8 mouse cellular contexts compared by ENCODE assay signal in genomic region chr12:104699753-104700152, GRCm38 (mm10). TPM values are rescaled to one million over a fixed set of nuclear protein-coding genes. Genes with fewer than 3 reads are reported as not detected.
DNase-seq lines count a peak whose midpoint lies in the region; ATAC-seq and TF ChIP-seq lines count a peak whose summit lies in the region.

No protein-coding gene starts in this region.

- no peak overlapping the region for H3K4me3 ChIP-seq in left cerebral cortex, adult 2 months
- no peak overlapping the region for H3K4me3 ChIP-seq in forebrain, embryonic 13.5 days
- H3K4me3 ChIP-seq in lung, adult 2 months (replicated peaks; ENCODE audit: extremely low read depth, low read depth, low read length): no peak overlapping the region

- DNase-seq in left cerebral cortex, adult 2 months (ENCODE audit: extremely low spot score in 1 of 2, low spot score in 2 of 2): peak; percentile 49 to 52
- DNase-seq in left cerebral cortex, adult 11 months (ENCODE audit: low spot score): no peak
- DNase-seq in adrenal gland, postnatal 14 days: peak; percentile 76
- DNase-seq in kidney, adult 11 months: peak; percentile 10
- DNase-seq in lung, adult 2 months: peak; percentile 31
- DNase-seq in right cerebral cortex, adult 2 months (ENCODE audit: low spot score in 2 of 2): peak; percentile 53 to 59
- no peak for DNase-seq in spleen, postnatal 4 days (ENCODE audit: low spot score in 2 of 2)

- ATAC-seq in forebrain, embryonic 13.5 days: peak; percentile 33; the same call in 1 of the 2 replicates

- no peak for TF ChIP-seq POLR2A in lung, adult 2 months (IDR thresholded peaks at IDR 0.05; ENCODE audit: borderline replicate concordance, extremely low read depth, low read depth, low read length)

- WGBS in forebrain, embryonic 13.5 days: 56% methylated on average over 8 of the region's 8 CpGs
- WGBS in lung, adult 2 months: 73% methylated on average over 8 of the region's 8 CpGs

- no peaks in the 10 kb centered on the region for H3K9me3 ChIP-seq in forebrain, embryonic 13.5 days (replicated peaks)

- H3K27ac ChIP-seq in left cerebral cortex, adult 2 months: no peak overlapping the region
- no peak overlapping the region for H3K27ac ChIP-seq in forebrain, embryonic 13.5 days

- intact Hi-C loops in left cerebral cortex, adult 2 months (cut with DNase I): loop anchor here (5.0 kb wide), 1 partner anchor 257 kb away; no protein-coding TSS in a partner anchor

- no peak overlapping the region for H3K4me2 ChIP-seq in forebrain, embryonic 13.5 days

- no peaks in the 10 kb centered on the region for H3K27me3 ChIP-seq in forebrain, embryonic 13.5 days

- no peak overlapping the region for H3K9ac ChIP-seq in forebrain, embryonic 13.5 days

- H3K4me1 ChIP-seq in forebrain, embryonic 13.5 days: 0 out of 2 replicates have a peak, but pooled peaks cover 3% of the 10 kb centered on the region
- H3K4me1 ChIP-seq in lung, adult 2 months (ENCODE audit: control insufficient read depth, insufficient read depth, low read length): no peaks in the 10 kb centered on the region

- peak; percentile 67 for TF ChIP-seq CTCF in left cerebral cortex, adult 2 months (IDR thresholded peaks at IDR 0.05)
- no peak for TF ChIP-seq CTCF in lung, adult 2 months (IDR thresholded peaks at IDR 0.05; ENCODE audit: insufficient read depth, low read length)

- H3K36me3 ChIP-seq in forebrain, embryonic 13.5 days (ENCODE audit: poor library complexity, severe bottlenecking): peaks cover 86% of the 10 kb centered on the region

RNA-seq across cellular contexts. Expression of gene Dicer1, which starts 52.0 kb away (rescaled TPM):
- 10 to 100 TPM; 38.9 to 42.7 TPM for total RNA-seq in left cerebral cortex, adult 2 months (2021)
- 53.3 and 58.6 TPM in 2 replicates for total RNA-seq in adrenal gland, postnatal 14 days (2021)
- 52.0 and 52.1 TPM in 2 replicates for polyA plus RNA-seq in forebrain, embryonic 13.5 days (2015; fragmentation: Nextera tagmentation; extraction: Ambion mirVana)
- polyA plus RNA-seq in lung, adult 2 months (2012; rRNA removed): 7.3 and 11.2 TPM in 2 replicates

Comparison
In these comparisons a context has a peak if more than half of its experiments do, and no peak if none do; other contexts are left out.
1. DNase-seq: peak in left cerebral cortex, adult 2 months (2 of 2), adrenal gland, postnatal 14 days (single experiment), kidney, adult 11 months (single experiment), lung, adult 2 months (single experiment) and right cerebral cortex, adult 2 months (2 of 2); none in left cerebral cortex, adult 11 months (single experiment) and spleen, postnatal 4 days (0 of 2).